Mouse (Mus musculus) Patski (cell line): ENCODE measurements around the gene Adam15. TPM values are rescaled to one million over a fixed set of nuclear protein-coding genes. Genes with fewer than 3 reads are reported as not detected.

Experiments
- ATAC-seq: fragments of 100-300 bp; one replicate; pipeline ENCODE4 v1.8.0; 2021
- CTCF ChIA-PET: fragments of 350-600 bp; sonication (Branson Sonifier 250); formaldehyde crosslinking; loops from one replicate; lab custom pipeline; 2022; ENCODE audit warnings: inconsistent platforms; lab: Charles Lee
- POLR2A ChIA-PET: fragments of 350-600 bp; sonication (Branson Sonifier 250); formaldehyde crosslinking; loops from one replicate; lab custom pipeline; 2022; ENCODE audit warnings: antibody characterized with exemption, inconsistent platforms; lab: Charles Lee
- DNase-seq: peaks from one replicate; pipeline ENCODE4 v3.0.0-alpha.2; 2011; ENCODE audit warnings: low read depth, low spot score
- H3K27me3 ChIP-seq: fragments of 371-371 bp; one replicate; pipeline ENCODE4 v1.5.1; 2021
- CTCF ChIP-seq: fragments of 100-300 bp; IDR thresholded peaks from one replicate; pipeline ENCODE4 v1.5.1; 2021
- in situ Hi-C: fragments of 300-500 bp; cut with MboI; formaldehyde crosslinking; loops from 3 replicates; pipeline ENCODE4 v1.11.1; 2018; ENCODE audit warnings: low pct_unique_long_range_greater_than_20kb, mixed read lengths
- polyA plus RNA-seq: library from polyadenylated mRNA; unstranded; gene quantifications from one replicate; pipeline ENCODE4 v1.2.3, GENCODE M21; 2021

Adam15 gene
- polyA plus RNA-seq, 1 experiment from 2014 or later = 226 TPM

GRCm38 (mm10) chr3:89321183-89322130 is 28.3 kb downstream of the Adam15 start:
- in situ Hi-C loops = no loop called here
- CTCF ChIA-PET = interaction anchor here (1.1 to 2.1 kb wide), 6 partner anchors 13 to 135 kb away, joined by 3 to 15 read pairs (median 3); no protein-coding TSS in a partner anchor
- TF ChIP-seq CTCF = no peak
- POLR2A ChIA-PET = interaction anchor here (0.6 to 3.1 kb wide), 8 partner anchors 15 to 166 kb away, joined by 3 to 33 read pairs (median 4); partner anchors contain the start of gene Efna4
- no peak for DNase-seq
- H3K27me3 ChIP-seq = peaks cover 16% of the 10 kb centered on the region
- ATAC-seq = peak; percentile 14

GRCm38 (mm10) chr3:89320581-89321182 is 29.1 kb downstream of the Adam15 start:
- ATAC-seq = no peak
- POLR2A ChIA-PET = interaction anchor here (0.6 to 3.1 kb wide), 7 partner anchors 16 to 166 kb away, joined by 3 to 33 read pairs (median 5); partner anchors contain the start of gene Efna4
- in situ Hi-C loops = no loop called here
- peaks cover 12% of the 10 kb centered on the region for H3K27me3 ChIP-seq
- TF ChIP-seq CTCF = no peak
- no peak for DNase-seq
- CTCF ChIA-PET = interaction anchor here (1.1 to 1.4 kb wide), 4 partner anchors 13 to 136 kb away, joined by 3 read pairs; no protein-coding TSS in a partner anchor

- POLR2A ChIA-PET = interaction anchor here (0.8 to 1.2 kb wide), 3 partner anchors 30 to 169 kb away, joined by 3 to 4 read pairs (median 4); partner anchors contain the start of gene Adam15
- peaks cover 6% of the 10 kb centered on the region for H3K27me3 ChIP-seq
- CTCF ChIA-PET = interaction anchor here (3.7 kb wide), 1 partner anchor 19 kb away, joined by 20 read pairs; no protein-coding TSS in a partner anchor
- DNase-seq (no peak), ATAC-seq (no peak)
- no peak for TF ChIP-seq CTCF
- in situ Hi-C loops = loop anchor here (5.0 kb wide), 1 partner anchor 33 kb away; no protein-coding TSS in a partner anchor
Measured at GRCm38 (mm10) chr3:89319591-89320350, 30.0 kb downstream of the Adam15 start.

- in situ Hi-C loops = loop anchor here (5.0 kb wide), 1 partner anchor 33 kb away; no protein-coding TSS in a partner anchor
- TF ChIP-seq CTCF = no peak
- DNase-seq = no peak
- H3K27me3 ChIP-seq = peaks cover 6% of the 10 kb centered on the region
- ChIA-PET CTCF (interaction anchor here (0.8 to 4.2 kb wide), 5 partner anchors 16 to 93 kb away, joined by 3 to 22 read pairs (median 17); partner anchors contain the start of gene Flad1), POLR2A (interaction anchor here (0.6 to 2.2 kb wide), 5 partner anchors 21 to 170 kb away, joined by 3 to 10 read pairs (median 4); partner anchors contain the start of gene Adam15)
- ATAC-seq = no peak
Measured at GRCm38 (mm10) chr3:89318971-89319590, 30.7 kb downstream of the Adam15 start.

- POLR2A ChIA-PET = interaction anchor here (0.9 to 2.2 kb wide), 2 partner anchors 22 to 31 kb away, joined by 4 to 10 read pairs; partner anchors contain the start of gene Adam15
Measured at GRCm38 (mm10) chr3:89318316-89318715, 31.5 kb downstream of the Adam15 start.

GRCm38 (mm10) chr3:89317246-89317645 is 32.5 kb downstream of the Adam15 start:
- CTCF ChIA-PET = interaction anchor here (0.6 to 4.2 kb wide), 19 partner anchors 9 to 400 kb away, joined by 3 to 22 read pairs (median 4); partner anchors contain the start of genes Krtcap2 and Trim46
- POLR2A ChIA-PET = interaction anchor here (0.6 to 2.2 kb wide), 6 partner anchors 10 to 102 kb away, joined by 3 to 10 read pairs (median 3); no protein-coding TSS in a partner anchor
- no peak for DNase-seq
- no peak for ATAC-seq
- H3K27me3 ChIP-seq = peaks cover 6% of the 10 kb centered on the region
- TF ChIP-seq CTCF = no peak
- in situ Hi-C loops = loop anchor here (5.0 kb wide), 1 partner anchor 35 kb away; no protein-coding TSS in a partner anchor

More at GRCm38 (mm10) chr3:89318316-89318715, 31.5 kb downstream of the Adam15 start:
- peaks cover 6% of the 10 kb centered on the region for H3K27me3 ChIP-seq
- DNase-seq (no peak), ATAC-seq (no peak)
- TF ChIP-seq CTCF = no peak
- CTCF ChIA-PET = interaction anchor here (0.8 to 4.2 kb wide), 6 partner anchors 12 to 94 kb away, joined by 3 to 22 read pairs (median 12); partner anchors contain the start of gene Flad1
- in situ Hi-C loops = loop anchor here (5.0 kb wide), 1 partner anchor 34 kb away; no protein-coding TSS in a partner anchor

- peaks cover 6% of the 10 kb centered on the region for H3K27me3 ChIP-seq
- no peak for TF ChIP-seq CTCF
- ATAC-seq (peak; percentile 11), DNase-seq (no peak)
- POLR2A ChIA-PET = interaction anchor here (0.8 to 2.2 kb wide), 6 partner anchors 8 to 38 kb away, joined by 3 to 10 read pairs (median 3); no protein-coding TSS in a partner anchor
- CTCF ChIA-PET = interaction anchor here (0.6 to 4.2 kb wide), 19 partner anchors 9 to 399 kb away, joined by 3 to 22 read pairs (median 4); partner anchors contain the start of genes Krtcap2 and Trim46
- in situ Hi-C loops = loop anchor here (5.0 kb wide), 1 partner anchor 35 kb away; no protein-coding TSS in a partner anchor
Measured at GRCm38 (mm10) chr3:89316833-89317232, 33.0 kb downstream of the Adam15 start.
